Mouse (Mus musculus): ENCODE data around the gene Hist1h2bq.
"Not testable (repeated sequence)": the region's sequence is repeated elsewhere in the genome, so short reads cannot be mapped to it uniquely, and the experiment has no call there.

Gene Hist1h2bq

DNA sequence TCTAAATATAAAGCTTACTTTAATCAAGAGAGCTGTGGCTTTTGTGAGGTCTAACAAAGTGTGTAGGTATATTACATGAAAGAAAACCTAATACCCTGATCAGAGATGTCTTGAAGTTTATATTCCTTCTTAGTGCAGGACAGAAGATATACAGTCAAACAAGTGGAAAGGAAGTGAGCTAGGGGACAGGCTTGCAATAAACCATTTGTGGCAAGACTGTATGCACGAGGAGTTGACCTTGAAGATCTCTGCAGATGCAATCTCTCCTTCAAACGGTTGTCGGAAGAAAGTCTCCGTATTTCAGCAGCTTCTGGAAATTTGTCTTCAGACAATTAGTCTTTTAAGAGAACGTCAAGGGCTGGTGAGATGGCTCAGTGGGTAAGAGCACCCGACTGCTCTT, 20.1 kb downstream of the Hist1h2bq start:
- DNase-seq (ENCODE audit: low spot score in 2 of 2), result no peak

DNA sequence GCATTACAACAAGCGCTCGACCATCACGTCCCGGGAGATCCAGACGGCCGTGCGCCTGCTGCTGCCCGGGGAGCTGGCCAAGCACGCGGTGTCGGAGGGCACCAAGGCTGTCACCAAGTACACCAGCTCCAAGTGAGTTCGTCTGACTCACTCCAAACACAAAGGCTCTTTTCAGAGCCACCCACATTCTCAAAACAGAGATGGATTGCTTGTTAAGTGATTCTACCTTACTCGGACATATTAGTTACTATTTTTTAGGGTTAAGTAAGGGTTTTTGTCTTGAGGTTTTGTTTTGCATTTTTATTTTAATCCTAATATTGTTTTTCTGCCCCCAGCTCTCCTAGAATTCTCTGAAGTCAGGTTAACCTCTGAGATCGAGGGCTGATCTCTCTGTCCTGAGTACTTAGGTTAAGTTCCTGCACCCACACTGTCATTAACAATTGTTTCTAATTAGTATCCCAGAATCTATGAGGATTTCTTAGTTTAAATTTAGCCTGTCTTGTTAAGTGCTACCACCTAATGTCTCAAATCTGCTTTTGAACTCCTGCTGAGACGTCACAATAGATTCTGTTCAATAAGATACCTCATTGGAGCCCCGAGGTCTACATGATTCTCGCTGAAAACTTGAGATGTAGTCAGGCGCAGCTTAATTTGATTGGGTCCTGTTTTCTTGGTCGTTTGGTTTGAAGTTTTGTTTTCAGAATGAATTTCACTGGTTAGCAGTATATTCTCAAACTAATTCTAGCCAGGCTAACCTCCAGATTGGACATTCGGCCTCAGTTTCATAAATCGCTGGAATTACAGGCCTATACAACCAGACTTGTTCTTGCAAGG, 22.0 kb downstream of the Hist1h2bq start:
- no peak for DNase-seq (ENCODE audit: low spot score in 2 of 2)

DNA sequence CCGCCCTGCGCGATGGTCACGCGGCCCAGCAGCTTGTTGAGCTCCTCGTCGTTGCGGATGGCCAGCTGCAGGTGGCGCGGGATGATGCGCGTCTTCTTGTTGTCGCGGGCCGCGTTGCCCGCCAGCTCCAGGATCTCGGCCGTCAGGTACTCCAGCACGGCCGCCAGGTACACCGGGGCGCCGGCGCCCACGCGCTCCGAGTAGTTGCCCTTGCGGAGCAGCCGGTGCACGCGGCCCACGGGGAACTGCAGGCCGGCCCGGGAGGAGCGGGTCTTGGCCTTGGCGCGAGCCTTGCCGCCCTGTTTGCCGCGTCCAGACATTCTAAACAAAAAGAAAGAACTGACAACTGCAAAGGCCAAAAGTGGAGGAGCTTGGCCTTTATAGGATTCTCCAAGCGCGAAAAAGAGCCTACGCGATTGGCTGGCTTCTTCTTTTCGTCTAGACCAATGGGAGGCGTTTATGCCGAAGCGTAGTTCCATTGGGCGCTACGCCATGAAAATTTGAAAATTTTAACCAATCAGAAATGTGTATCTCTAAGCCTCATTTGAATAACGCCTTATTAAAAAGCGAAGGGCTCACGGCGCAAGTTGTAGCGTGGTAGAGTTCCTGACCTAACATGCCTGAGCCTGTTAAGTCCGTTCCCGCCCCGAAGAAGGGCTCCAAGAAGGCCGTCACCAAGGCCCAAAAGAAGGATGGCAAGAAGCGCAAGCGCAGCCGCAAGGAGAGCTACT, 22.9 kb downstream of the Hist1h2bq start, which contains the start of the genes Hist1h2an and Hist1h2bp:
TSS of gene Hist1h2an (minus strand) at position 320 of the 731 bp plus-strand sequence.
TSS of gene Hist1h2bp (plus strand) at position 563 of the 731 bp plus-strand sequence.
- DNase-seq (ENCODE audit: low spot score in 2 of 2), result peak; percentile 79 to 81

DNA sequence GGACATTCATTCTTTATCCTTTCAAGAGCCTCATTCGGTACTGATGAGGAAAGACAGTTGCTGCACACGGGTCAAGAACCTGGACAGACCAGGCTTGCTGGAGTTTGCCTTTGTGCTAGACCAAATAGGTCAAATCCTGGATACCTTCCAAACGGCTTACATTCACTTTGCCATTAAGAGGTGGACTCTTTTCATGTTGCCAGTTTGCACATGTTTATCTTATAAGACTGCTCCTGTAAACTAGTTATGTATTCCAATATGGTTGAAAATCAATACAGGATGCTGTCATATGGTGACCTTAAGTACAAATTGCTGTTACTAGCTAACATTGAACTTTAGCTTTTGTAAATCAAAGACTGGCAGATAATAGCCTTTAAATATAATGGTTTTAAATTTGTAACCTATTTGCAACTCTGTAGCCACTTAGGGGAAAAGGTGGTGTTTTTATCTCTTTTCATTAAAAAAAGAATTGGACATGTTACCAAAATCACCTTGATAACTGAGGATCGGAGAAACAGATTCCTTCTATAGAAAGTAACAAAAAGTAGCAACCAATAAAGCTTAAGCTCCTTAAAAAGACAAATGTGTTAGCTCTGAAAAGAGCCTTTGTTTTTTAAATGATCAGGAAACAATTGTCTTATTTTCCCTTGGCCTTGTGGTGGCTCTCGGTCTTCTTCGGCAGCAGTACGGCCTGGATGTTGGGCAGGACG, 23.7 kb downstream of the Hist1h2bq start:
- no peak for DNase-seq (ENCODE audit: low spot score in 2 of 2)

DNA sequence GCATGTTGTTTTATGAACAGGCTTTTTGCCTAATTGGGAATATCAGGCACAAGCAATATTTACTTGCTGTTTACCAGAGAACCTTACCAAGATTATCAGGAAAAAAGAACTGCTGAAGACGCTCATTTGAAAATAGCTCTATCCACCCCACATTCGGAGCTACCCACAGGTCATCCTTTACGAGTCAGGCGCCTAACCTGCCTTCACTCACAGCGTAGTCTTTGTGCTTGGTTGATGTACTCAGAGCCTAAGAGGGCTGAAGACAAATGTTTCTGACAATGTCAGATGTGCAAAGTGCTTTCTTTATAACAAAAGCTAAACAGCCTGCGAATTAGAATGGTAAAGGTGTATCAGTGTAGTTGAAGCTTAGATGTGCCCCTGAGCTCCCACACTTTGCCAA, 25.7 kb downstream of the Hist1h2bq start:
- no peak for DNase-seq (ENCODE audit: low spot score in 2 of 2)

DNA sequence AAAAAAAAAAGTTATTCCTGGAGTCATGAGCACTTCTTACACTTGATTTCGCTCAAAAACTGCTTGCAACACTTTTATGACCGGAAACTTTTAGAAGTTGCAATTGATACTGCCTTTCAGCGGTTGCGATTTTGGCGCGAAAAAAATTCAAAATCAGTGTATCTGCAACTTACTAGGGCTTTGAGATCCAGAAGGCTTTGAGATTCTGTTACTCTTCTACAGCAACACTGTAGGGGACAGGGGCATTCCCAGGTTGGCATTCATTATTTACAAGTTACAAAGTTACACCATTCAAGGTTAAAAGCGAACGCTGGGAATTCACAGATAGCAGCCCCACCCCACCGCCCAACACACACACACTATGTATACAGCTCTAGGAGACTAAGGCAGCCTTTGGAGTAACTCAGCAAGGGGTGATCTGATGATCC, 26.2 kb downstream of the Hist1h2bq start:
- DNase-seq (ENCODE audit: low spot score in 2 of 2), result no peak

DNA sequence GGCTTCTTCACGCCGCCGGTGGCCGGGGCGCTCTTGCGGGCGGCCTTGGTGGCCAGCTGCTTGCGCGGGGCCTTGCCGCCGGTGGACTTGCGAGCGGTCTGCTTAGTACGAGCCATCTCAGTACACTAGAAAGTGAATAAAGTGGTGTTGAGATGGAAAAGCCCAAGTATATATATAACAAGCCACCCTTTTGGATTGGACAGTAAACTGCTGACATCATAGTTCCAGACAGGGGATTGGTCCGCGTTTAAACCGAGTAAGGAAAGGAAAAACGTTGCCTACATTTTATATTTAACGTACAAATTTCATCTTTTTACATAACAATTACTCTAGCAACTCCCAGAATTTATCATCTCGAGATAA, 26.8 kb downstream of the Hist1h2bq start, which contains the start of gene Hist1h3i:
TSS of gene Hist1h3i (minus strand) at position 116 of the 363 bp plus-strand sequence.
- peak in 1 of 2 experiments; percentile 30 for DNase-seq (ENCODE audit: low spot score in 2 of 2)

DNA sequence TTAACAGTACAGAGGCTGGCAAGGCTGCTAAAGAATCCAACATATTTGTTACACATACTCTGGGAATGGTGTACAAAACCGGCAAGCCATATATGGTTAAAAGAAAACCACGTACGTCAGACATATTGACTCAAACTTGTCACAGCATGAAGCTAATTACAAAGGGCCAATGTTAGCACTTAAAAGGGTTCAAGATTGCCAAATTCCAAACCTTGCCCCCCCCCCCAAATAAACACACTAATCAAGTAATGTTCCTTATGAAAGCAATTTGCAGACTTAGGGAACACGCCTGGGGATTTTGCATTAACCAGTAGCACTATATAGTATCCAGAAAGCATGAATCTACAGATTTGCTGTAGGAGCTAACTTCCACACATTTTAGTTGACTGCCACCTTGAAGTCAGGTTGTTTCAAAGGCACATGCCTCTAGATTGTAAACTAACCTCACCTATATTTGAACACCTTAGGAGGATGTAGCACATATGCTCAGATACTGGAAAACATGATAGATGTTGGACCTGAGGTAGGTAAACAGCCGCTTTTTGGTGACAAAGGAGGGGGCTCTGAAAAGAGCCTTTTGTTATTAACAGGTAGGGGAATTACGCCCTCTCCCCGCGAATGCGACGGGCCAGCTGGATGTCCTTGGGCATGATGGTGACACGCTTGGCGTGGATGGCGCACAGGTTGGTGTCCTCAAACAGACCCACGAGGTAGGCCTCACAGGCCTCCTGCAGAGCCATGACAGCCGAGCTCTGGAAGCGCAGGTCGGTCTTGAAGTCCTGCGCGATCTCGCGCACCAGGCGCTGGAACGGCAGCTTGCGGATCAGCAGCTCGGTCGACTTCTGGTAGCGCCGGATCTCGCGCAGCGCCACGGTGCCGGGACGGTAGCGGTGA, 27.4 kb downstream of the Hist1h2bq start:
- not testable (repeated sequence) for DNase-seq (ENCODE audit: low spot score in 2 of 2)

DNA sequence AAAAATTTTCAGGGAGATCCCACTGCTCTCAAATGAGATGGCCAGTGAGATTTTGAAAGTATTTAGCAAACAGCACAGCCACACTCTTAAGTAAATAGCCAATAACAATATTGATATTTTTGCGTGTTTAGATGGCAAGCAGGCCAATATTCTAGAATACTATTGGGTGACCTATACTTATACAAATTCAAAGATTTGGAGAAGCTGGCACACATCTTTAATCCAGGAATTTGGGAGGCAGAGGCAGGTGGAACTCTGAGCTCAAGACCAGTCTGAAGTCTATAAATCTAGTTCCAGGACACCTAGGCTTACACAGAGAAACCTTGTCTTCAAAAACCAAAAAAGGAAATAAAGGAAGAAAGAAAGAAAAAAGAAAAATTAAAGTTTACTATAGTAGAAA, 28.4 kb downstream of the Hist1h2bq start:
- no peak for DNase-seq (ENCODE audit: low spot score in 2 of 2)

DNA sequence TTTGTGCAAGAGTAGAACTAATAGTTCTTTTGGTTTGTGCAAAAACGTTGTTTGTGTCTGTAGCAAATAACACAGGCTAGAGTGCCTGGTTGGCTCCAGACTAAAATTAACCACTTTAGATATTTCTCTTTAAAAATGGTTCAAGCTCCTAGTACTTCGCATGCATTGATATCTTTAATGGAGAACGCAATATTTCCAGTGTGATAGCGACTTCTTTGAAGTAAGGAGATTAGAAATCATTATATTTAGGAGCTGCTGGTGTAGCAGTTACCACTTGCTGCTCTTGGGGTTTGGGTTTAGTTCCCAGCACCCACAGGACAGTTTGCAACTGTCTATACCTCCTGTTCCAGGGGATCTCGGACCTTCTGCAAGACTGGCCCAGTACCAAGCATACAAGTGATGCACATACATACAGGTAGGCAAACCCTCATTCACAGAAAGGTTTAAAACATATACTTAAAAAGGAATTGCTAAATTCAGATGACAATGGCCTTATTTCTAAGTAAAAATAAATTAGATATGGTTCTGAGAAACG, 28.9 kb downstream of the Hist1h2bq start:
- DNase-seq (ENCODE audit: low spot score in 2 of 2), result no peak

DNA sequence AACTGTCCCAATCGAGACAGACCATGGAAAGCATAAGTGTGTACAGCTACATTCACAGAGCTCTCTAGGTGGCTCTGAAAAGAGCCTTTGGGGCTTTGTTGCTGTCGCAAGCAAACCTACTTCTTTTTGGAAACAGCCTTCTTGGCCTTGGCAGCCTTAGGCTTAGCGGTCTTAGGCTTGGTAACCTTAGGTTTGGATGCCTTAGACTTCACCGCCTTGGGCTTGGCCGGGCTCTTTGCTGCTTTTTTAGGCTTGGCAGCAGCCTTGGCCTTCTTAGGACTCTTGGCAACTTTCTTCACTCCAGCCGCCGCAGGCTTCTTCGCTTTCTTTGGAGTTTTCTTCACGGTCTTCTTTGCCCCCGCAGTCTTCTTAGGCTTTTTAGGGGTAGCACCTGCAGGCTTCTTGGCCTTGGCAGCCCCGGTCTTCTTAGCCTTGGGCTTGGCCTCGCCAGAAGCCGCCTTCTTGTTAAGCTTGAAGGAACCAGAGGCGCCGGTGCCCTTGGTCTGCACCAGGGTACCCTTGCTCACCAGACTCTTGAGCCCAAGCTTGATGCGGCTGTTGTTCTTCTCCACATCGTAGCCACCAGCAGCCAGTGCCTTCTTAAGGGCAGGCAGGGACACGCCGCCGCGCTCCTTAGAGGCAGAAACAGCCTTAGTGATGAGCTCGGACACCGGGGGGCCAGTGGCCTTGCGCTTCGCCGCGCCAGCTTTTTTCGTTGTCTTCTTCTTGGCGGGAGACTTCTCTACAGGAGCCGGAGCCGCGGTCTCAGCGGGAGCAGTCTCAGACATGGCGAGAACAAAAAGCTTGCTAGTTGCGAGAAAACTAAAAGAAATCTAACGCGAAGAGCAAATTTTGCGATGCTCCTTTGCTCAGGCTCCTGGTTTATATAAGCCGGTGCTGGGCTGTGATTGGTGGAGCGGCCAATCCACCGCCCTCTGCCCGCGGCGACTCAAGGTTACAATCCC, 29.9 kb downstream of the Hist1h2bq start, which contains the start of gene Hist1h1b:
TSS of gene Hist1h1b (minus strand) at position 859 of the 965 bp plus-strand sequence.
- peak; percentile 51 to 63 for DNase-seq (ENCODE audit: low spot score in 2 of 2)

DNA sequence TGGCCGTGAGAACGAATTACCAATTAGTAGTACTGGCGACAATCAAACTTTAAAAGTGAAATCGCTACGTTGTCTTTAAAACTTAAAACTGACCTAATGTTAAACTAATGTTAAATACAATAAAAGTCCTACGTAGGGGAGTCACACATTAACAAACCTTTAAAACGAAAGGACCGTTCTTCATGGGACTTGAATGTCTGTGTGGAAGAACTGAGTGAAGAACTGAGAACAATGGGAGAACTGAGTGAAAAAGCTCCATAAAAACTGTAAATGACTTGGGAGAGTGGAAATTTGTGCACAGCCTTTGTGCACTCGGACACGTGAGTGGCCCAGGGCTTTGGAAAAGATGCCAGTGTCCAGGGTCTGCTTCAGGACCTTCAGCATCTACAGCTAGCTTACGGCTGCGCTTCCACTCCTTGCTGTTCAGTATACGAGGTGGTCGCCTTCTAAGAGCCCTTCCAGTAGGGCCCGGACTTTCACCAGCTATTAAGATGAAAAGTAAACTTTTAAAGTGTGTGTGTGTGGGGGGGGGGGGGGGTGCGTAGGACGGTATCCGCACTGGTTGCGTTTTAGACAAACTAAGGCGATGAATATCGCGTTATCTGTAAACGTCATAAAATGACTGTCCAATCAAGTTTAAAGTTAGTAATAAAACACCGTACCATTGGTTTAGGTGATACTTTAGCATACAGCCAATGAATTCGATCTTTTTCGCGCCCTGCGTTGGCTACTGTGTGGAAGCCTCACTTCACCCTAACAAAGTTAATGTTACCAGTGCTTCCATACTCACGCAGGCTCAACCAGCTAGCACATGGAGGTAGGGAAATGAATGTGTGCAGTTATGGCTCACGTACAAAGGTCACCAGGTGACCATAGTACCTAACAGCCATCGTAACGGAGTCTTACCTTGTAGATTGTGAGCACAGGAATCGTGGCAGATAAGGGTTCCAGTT, 30.9 kb downstream of the Hist1h2bq start:
- DNase-seq (ENCODE audit: low spot score in 2 of 2), result peak; percentile 54 to 66
